Mouse (Mus musculus) lung, postnatal 36 days (tissue): ENCODE data around the gene Bfsp1.

ENCODE experiments used
- DNase-seq: peaks from one replicate; pipeline ENCODE4 v3.0.0; 2022; ENCODE audit warnings: mixed read lengths

The Bfsp1 gene

GRCm38 (mm10) chr2:143862484-143863231 lies at the start of gene Bfsp1:
Gene Bfsp1, minus strand, starts transcription at chr2:143863173.
- DNase-seq, result peak; percentile 53

GRCm38 (mm10) chr2:143912199-143912598 lies 49.2 kb upstream of the Bfsp1 start:
- DNase-seq, result no peak

GRCm38 (mm10) chr2:143909230-143909629 lies 46.3 kb upstream of the Bfsp1 start:
- DNase-seq, result no peak

- DNase-seq, result no peak
Observed at GRCm38 (mm10) chr2:143904896-143905295, 41.9 kb upstream of the Bfsp1 start.

- peak; percentile 30 for DNase-seq
Observed at GRCm38 (mm10) chr2:143903376-143904045, 40.5 kb upstream of the Bfsp1 start.

- DNase-seq, result peak; percentile 61
Observed at GRCm38 (mm10) chr2:143900821-143901351, 37.9 kb upstream of the Bfsp1 start.

- DNase-seq, result no peak
Observed at GRCm38 (mm10) chr2:143899470-143900220, 36.7 kb upstream of the Bfsp1 start.

GRCm38 (mm10) chr2:143891302-143892048 lies 28.5 kb upstream of the Bfsp1 start:
- DNase-seq, result no peak

GRCm38 (mm10) chr2:143889860-143890433 lies 27.0 kb upstream of the Bfsp1 start:
- peak; percentile 79 for DNase-seq

- no peak for DNase-seq
Observed at GRCm38 (mm10) chr2:143889131-143889859, 26.3 kb upstream of the Bfsp1 start.

- no peak for DNase-seq
Observed at GRCm38 (mm10) chr2:143882606-143883288, 19.8 kb upstream of the Bfsp1 start.

GRCm38 (mm10) chr2:143882002-143882401 lies 19.0 kb upstream of the Bfsp1 start:
- no peak for DNase-seq

- no peak for DNase-seq
Observed at GRCm38 (mm10) chr2:143879311-143879710, 16.3 kb upstream of the Bfsp1 start.

- DNase-seq, result peak; percentile 33
Observed at GRCm38 (mm10) chr2:143876929-143877632, 14.1 kb upstream of the Bfsp1 start.

- no peak for DNase-seq
Observed at GRCm38 (mm10) chr2:143876026-143876425, 13.1 kb upstream of the Bfsp1 start.

- no peak for DNase-seq
Observed at GRCm38 (mm10) chr2:143870936-143871688, 8.1 kb upstream of the Bfsp1 start.

GRCm38 (mm10) chr2:143867326-143867725 lies 4.4 kb upstream of the Bfsp1 start:
- peak; percentile 90 for DNase-seq

- peak; percentile 53 for DNase-seq
Observed at GRCm38 (mm10) chr2:143864600-143864999, 1.6 kb upstream of the Bfsp1 start.

- no peak for DNase-seq
Observed at GRCm38 (mm10) chr2:143859166-143859565, 3.8 kb downstream of the Bfsp1 start.
